Mouse (Mus musculus): ENCODE results near the gene Camk2d.

DNA sequence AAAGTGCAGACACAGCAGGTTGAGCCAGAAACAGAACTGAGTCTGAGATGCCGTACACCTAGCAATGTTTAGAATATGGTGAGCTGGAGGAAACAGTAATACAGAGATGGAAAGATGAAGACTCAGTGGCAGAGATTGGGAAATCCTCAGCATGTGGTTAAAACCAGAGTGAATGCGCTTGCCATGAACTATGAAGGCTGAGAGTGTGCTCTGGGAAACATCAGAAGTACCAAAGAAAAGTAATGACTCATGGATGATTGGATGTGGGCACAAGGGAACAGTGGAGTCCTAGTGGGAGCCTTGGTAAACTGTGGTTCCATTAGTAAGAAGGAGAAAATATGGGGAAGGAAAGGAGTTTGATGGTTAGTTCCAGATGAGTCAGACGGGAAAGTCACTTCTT is 231.8 kb downstream of the Camk2d start:
- TF ChIP-seq CTCF (IDR thresholded peaks at IDR 0.05; ENCODE audit: low read depth) (no peak), EP300 (optimal IDR thresholded peaks at IDR 0.05) (no peak)

All from stomach, postnatal 0 days (tissue).